ENCODE assay signal across 31 mouse cellular contexts in the genomic region with DNA sequence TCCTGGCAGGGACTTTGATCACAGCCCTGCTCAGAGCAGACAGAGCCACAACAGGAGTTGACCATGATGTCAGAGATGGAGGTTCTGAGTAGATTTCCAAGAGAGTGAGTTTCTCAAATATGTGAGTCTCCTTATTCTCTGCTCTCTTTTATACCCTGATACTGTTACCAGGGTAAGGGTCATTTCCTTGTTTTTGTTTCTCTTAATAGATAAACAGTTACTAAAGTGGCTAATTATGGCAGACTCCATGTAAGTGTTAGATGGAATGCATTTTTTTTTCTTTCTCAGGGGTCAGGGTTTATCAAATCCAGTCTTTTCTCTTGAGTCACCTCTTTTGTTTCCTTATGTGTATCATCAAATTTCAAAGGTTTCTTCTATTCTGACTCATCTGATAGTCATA. TPM values are rescaled to one million over a fixed set of nuclear protein-coding genes. Genes with fewer than 3 reads are reported as not detected.
A peak's percentile ranks its signal among the peaks of the same experiment; 100 is the strongest.
DNase-seq lines count a peak whose midpoint lies in the region; ATAC-seq and TF ChIP-seq lines count a peak whose summit lies in the region.
"Had no signal": no experiment of that assay in that cellular context is flagged by ENCODE, and none has a peak within 500 bp of the region (broad histone marks: within the 10 kb centered on the region; RNA-seq: fewer than 3 reads in every experiment).

TSS of gene Krtap4-16 (minus strand) at position 101 of the 400 bp plus-strand sequence.

- no peak for TF ChIP-seq CTCF in forebrain, postnatal 0 days (IDR thresholded peaks at IDR 0.05; ENCODE audit: low read depth)
- no peak for TF ChIP-seq CTCF in E14TG2a.4 (conservative IDR thresholded peaks at IDR 0.05; ENCODE audit: low read length)

- H3K27me3 ChIP-seq in forebrain, embryonic 12.5 days: no peaks in the 10 kb centered on the region
- H3K27me3 ChIP-seq in forebrain, postnatal 0 days (ENCODE audit: insufficient read depth, low read length): no peaks in the 10 kb centered on the region
- no peaks in the 10 kb centered on the region for H3K27me3 ChIP-seq in midbrain, embryonic 12.5 days
- H3K27me3 ChIP-seq in midbrain, embryonic 15.5 days (replicated peaks): no peaks in the 10 kb centered on the region
- H3K27me3 ChIP-seq in E14TG2a.4 (ENCODE audit: insufficient read depth, low read length): 0 out of 2 replicates have a peak, but pooled peaks cover 5% of the 10 kb centered on the region
- H3K27me3 ChIP-seq: embryonic facial prominence, embryonic 13.5 days; embryonic facial prominence, embryonic 15.5 days; forebrain, embryonic 13.5 days; forebrain, embryonic 15.5 days had no signal

- DNase-seq in forebrain, postnatal 0 days: no peak
- DNase-seq: adrenal gland, adult 2 months; adrenal gland, postnatal 10 days; adrenal gland, postnatal 25 days; B cell, adult 2 months; cerebellum, adult 11 months; cerebellum, adult 18-20 months; cerebellum, adult 8-10 months; cerebellum, adult 9-11 months; cerebellum, postnatal 14 days; cerebellum, postnatal 36 days; embryo, embryonic 11 days had no signal

- H3K36me3 ChIP-seq in forebrain, embryonic 12.5 days (replicated peaks): no peaks in the 10 kb centered on the region
- no peaks in the 10 kb centered on the region for H3K36me3 ChIP-seq in forebrain, postnatal 0 days (ENCODE audit: insufficient read depth)
- no peaks in the 10 kb centered on the region for H3K36me3 ChIP-seq in midbrain, embryonic 12.5 days
- H3K36me3 ChIP-seq in midbrain, embryonic 15.5 days (replicated peaks): no peaks in the 10 kb centered on the region
- H3K36me3 ChIP-seq in E14TG2a.4 (ENCODE audit: insufficient read depth, low read length): no peaks in the 10 kb centered on the region
- H3K36me3 ChIP-seq: embryonic facial prominence, embryonic 13.5 days; embryonic facial prominence, embryonic 15.5 days; forebrain, embryonic 15.5 days had no signal

- no peak within 1 kb of the TSS for H3K9ac ChIP-seq in forebrain, embryonic 12.5 days
- no peak within 1 kb of the TSS for H3K9ac ChIP-seq in forebrain, postnatal 0 days
- H3K9ac ChIP-seq in midbrain, embryonic 12.5 days (replicated peaks): no peak within 1 kb of the TSS
- H3K9ac ChIP-seq in midbrain, embryonic 15.5 days: no peak within 1 kb of the TSS
- H3K9ac ChIP-seq: embryonic facial prominence, embryonic 13.5 days; embryonic facial prominence, embryonic 15.5 days; forebrain, embryonic 13.5 days; forebrain, embryonic 15.5 days had no signal

- H3K27ac ChIP-seq in forebrain, embryonic 12.5 days: peak within 1 kb of the TSS; percentile 42; the same call in 1 of the 2 replicates
- H3K27ac ChIP-seq in forebrain, postnatal 0 days (ENCODE audit: low read depth, low read length): no peak within 1 kb of the TSS
- peak within 1 kb of the TSS; percentile 66 for H3K27ac ChIP-seq in midbrain, embryonic 12.5 days (replicated peaks)
- no peak within 1 kb of the TSS for H3K27ac ChIP-seq in midbrain, embryonic 15.5 days
- H3K27ac ChIP-seq: embryonic facial prominence, embryonic 13.5 days; embryonic facial prominence, embryonic 15.5 days; forebrain, embryonic 13.5 days; forebrain, embryonic 15.5 days had no signal

- no peak within 1 kb of the TSS for H3K4me3 ChIP-seq in forebrain, embryonic 12.5 days (replicated peaks)
- H3K4me3 ChIP-seq in forebrain, postnatal 0 days (ENCODE audit: low read depth, low read length): no peak within 1 kb of the TSS
- no peak within 1 kb of the TSS for H3K4me3 ChIP-seq in midbrain, embryonic 12.5 days
- H3K4me3 ChIP-seq in midbrain, embryonic 15.5 days: no peak within 1 kb of the TSS
- peak within 1 kb of the TSS; percentile 35 for H3K4me3 ChIP-seq in E14TG2a.4 (replicated peaks; ENCODE audit: low read length)
- H3K4me3 ChIP-seq: embryonic facial prominence, embryonic 13.5 days; embryonic facial prominence, embryonic 15.5 days; erythroblast, embryonic 14.5 days; forebrain, embryonic 13.5 days; forebrain, embryonic 15.5 days had no signal

- no peaks in the 10 kb centered on the region for H3K9me3 ChIP-seq in forebrain, embryonic 12.5 days
- no peaks in the 10 kb centered on the region for H3K9me3 ChIP-seq in forebrain, postnatal 0 days (ENCODE audit: low read length)
- H3K9me3 ChIP-seq in midbrain, embryonic 12.5 days: no peaks in the 10 kb centered on the region
- H3K9me3 ChIP-seq in midbrain, embryonic 15.5 days: no peaks in the 10 kb centered on the region
- no peaks in the 10 kb centered on the region for H3K9me3 ChIP-seq in E14TG2a.4 (ENCODE audit: low read length)
- H3K9me3 ChIP-seq: embryonic facial prominence, embryonic 13.5 days; embryonic facial prominence, embryonic 15.5 days; forebrain, embryonic 13.5 days; forebrain, embryonic 15.5 days had no signal

- no peaks in the 10 kb centered on the region for H3K4me1 ChIP-seq in forebrain, embryonic 12.5 days
- H3K4me1 ChIP-seq in forebrain, postnatal 0 days (ENCODE audit: insufficient read depth): 0 out of 2 replicates have a peak, but pooled peaks cover 2% of the 10 kb centered on the region
- no peaks in the 10 kb centered on the region for H3K4me1 ChIP-seq in midbrain, embryonic 12.5 days
- peaks cover 4% of the 10 kb centered on the region; the same call in 1 of the 2 replicates for H3K4me1 ChIP-seq in midbrain, embryonic 15.5 days
- no peaks in the 10 kb centered on the region for H3K4me1 ChIP-seq in E14TG2a.4 (replicated peaks; ENCODE audit: low read depth, low read length)
- H3K4me1 ChIP-seq: embryonic facial prominence, embryonic 13.5 days; embryonic facial prominence, embryonic 15.5 days; forebrain, embryonic 15.5 days had no signal

- no peak for ATAC-seq in forebrain, embryonic 12.5 days (ENCODE audit: low FRiP score)
- ATAC-seq in forebrain, postnatal 0 days: no peak
- no peak for ATAC-seq in midbrain, embryonic 12.5 days (ENCODE audit: low FRiP score, low read depth)
- no peak for ATAC-seq in midbrain, embryonic 15.5 days (replicated peaks)
- ATAC-seq in granulocyte monocyte progenitor cell, adult 5-6 weeks (replicated peaks; ENCODE audit: poor library complexity, severe bottlenecking): no peak
- ATAC-seq: CD4-positive, CD25-positive, alpha-beta regulatory T cell, adult 4 months; forebrain, embryonic 13.5 days; forebrain, embryonic 15.5 days had no signal

- no peak within 1 kb of the TSS for H3K4me2 ChIP-seq in forebrain, embryonic 12.5 days
- H3K4me2 ChIP-seq in forebrain, postnatal 0 days (ENCODE audit: low read depth): no peak within 1 kb of the TSS
- no peak within 1 kb of the TSS for H3K4me2 ChIP-seq in midbrain, embryonic 12.5 days (replicated peaks)
- no peak within 1 kb of the TSS for H3K4me2 ChIP-seq in midbrain, embryonic 15.5 days
- H3K4me2 ChIP-seq: embryonic facial prominence, embryonic 13.5 days; embryonic facial prominence, embryonic 15.5 days; forebrain, embryonic 13.5 days; forebrain, embryonic 15.5 days had no signal

RNA-seq across cellular contexts. Expression of gene Krtap4-16, which starts in this region (rescaled TPM):
- polyA plus RNA-seq in forebrain, embryonic 12.5 days (2016; fragmentation: Nextera tagmentation; extraction: Ambion mirVana): not detected in 2 replicates
- not detected in 2 replicates for total RNA-seq in forebrain, postnatal 0 days (2014; rRNA removed)
- polyA plus RNA-seq in forebrain, postnatal 0 days (2015; fragmentation: Nextera tagmentation; extraction: Ambion mirVana): not detected in 2 replicates
- polyA plus RNA-seq in midbrain, embryonic 12.5 days (2016; fragmentation: Nextera tagmentation; extraction: Ambion mirVana): not detected in 2 replicates
- polyA plus RNA-seq in midbrain, embryonic 15.5 days (2015; fragmentation: Nextera tagmentation; extraction: Ambion mirVana): not detected in 2 replicates
- total RNA-seq in granulocyte monocyte progenitor cell, adult 5-6 weeks (2014; fragmentation: Nextera tagmentation): not detected in 2 replicates
- total RNA-seq in granulocyte monocyte progenitor cell, adult 5-6 weeks (2017): not detected in 2 replicates
- total RNA-seq: adrenal gland, adult 2 months; adrenal gland, postnatal 10 days; adrenal gland, postnatal 25 days; adrenal gland, postnatal 4 days; CH12.LX; common myeloid progenitor, adult 5-6 weeks; ES-E14; MEL had no signal
- polyA plus RNA-seq: adrenal gland, adult 2 months; brain, embryonic 14.5 days; CD4-positive, CD25-positive, alpha-beta regulatory T cell, adult 4 months; embryonic facial prominence, embryonic 11.5 days; embryonic facial prominence, embryonic 13.5 days; erythroblast, embryonic 14.5 days; forebrain, embryonic 13.5 days; forebrain, embryonic 15.5 days; frontal cortex, adult 2 months had no signal

Comparison
In these comparisons a context has a peak if more than half of its experiments do, and no peak if none do; other contexts are left out.
1. H3K27ac ChIP-seq: peak in forebrain, embryonic 12.5 days (single experiment) and midbrain, embryonic 12.5 days (single experiment); none in forebrain, postnatal 0 days (single experiment) and midbrain, embryonic 15.5 days (single experiment).